Comparison of ENCODE assay signal across 8 mouse cellular contexts in genomic region chr12:72304985-72305384, GRCm38 (mm10).
DNase-seq lines count a peak whose midpoint lies in the region; ATAC-seq lines count a peak whose summit lies in the region.
"Had no signal": no experiment of that assay in that cellular context is flagged by ENCODE, and none has a peak within 500 bp of the region (broad histone marks: within the 10 kb centered on the region; RNA-seq: fewer than 3 reads in every experiment).

No protein-coding gene starts in this region.

- peak; percentile 62 for ATAC-seq in forebrain, embryonic 16.5 days
- ATAC-seq in midbrain, embryonic 16.5 days, result peak; percentile 54; the same call in 1 of the 2 replicates
- ATAC-seq in erythroid progenitor cell, adult 5-6 weeks (replicated peaks; ENCODE audit: low FRiP score, poor library complexity, severe bottlenecking), result no peak

- H3K4me2 ChIP-seq in forebrain, embryonic 16.5 days (ENCODE audit: low read length), result no peak overlapping the region; the same call in 1 of the 2 replicates
- no peak overlapping the region for H3K4me2 ChIP-seq in midbrain, embryonic 16.5 days (ENCODE audit: low read length)

- peak; percentile 68 for DNase-seq in cerebellum, adult 11-12 months
- peak; percentile 68 to 69 for DNase-seq in cerebellum, postnatal 14 days
- no peak for DNase-seq in natural killer cell, adult 2 months (ENCODE audit: low spot score in 2 of 2)
- no peak for DNase-seq in adrenal gland, adult 8-10 months
- DNase-seq: thymus, adult 18-20 months had no signal

- no peaks in the 10 kb centered on the region for H3K27me3 ChIP-seq in forebrain, embryonic 16.5 days (replicated peaks; ENCODE audit: control insufficient read depth, insufficient read depth, low read length)
- H3K27me3 ChIP-seq in midbrain, embryonic 16.5 days (ENCODE audit: control insufficient read depth, insufficient read depth, low read depth, low read length), result no peaks in the 10 kb centered on the region

- H3K9ac ChIP-seq in forebrain, embryonic 16.5 days (replicated peaks; ENCODE audit: low read depth, low read length), result no peak overlapping the region
- H3K9ac ChIP-seq in midbrain, embryonic 16.5 days (ENCODE audit: low read depth, low read length), result no peak overlapping the region

- WGBS in forebrain, embryonic 16.5 days, result 19% methylated on average over 5 of the region's 5 CpGs
- WGBS in midbrain, embryonic 16.5 days, result 21% methylated on average over 5 of the region's 5 CpGs

- H3K4me3 ChIP-seq in forebrain, embryonic 16.5 days (replicated peaks; ENCODE audit: low read length), result no peak overlapping the region
- no peak overlapping the region for H3K4me3 ChIP-seq in midbrain, embryonic 16.5 days (ENCODE audit: low read depth, low read length)

- H3K36me3 ChIP-seq in forebrain, embryonic 16.5 days (ENCODE audit: control insufficient read depth, insufficient read depth), result no peaks in the 10 kb centered on the region
- H3K36me3 ChIP-seq in midbrain, embryonic 16.5 days (ENCODE audit: control insufficient read depth, insufficient read depth, low read length), result peaks cover 5% of the 10 kb centered on the region; the same call in 1 of the 2 replicates

- no peak overlapping the region for H3K27ac ChIP-seq in forebrain, embryonic 16.5 days (ENCODE audit: low read length)
- H3K27ac ChIP-seq in midbrain, embryonic 16.5 days (ENCODE audit: low read length), result no peak overlapping the region

- no peaks in the 10 kb centered on the region for H3K9me3 ChIP-seq in forebrain, embryonic 16.5 days (ENCODE audit: control insufficient read depth, low read length)
- H3K9me3 ChIP-seq in midbrain, embryonic 16.5 days (replicated peaks; ENCODE audit: control insufficient read depth, low read length, poor library complexity, severe bottlenecking), result no peaks in the 10 kb centered on the region

- peaks cover 17% of the 10 kb centered on the region for H3K4me1 ChIP-seq in forebrain, embryonic 16.5 days (replicated peaks; ENCODE audit: control insufficient read depth, insufficient read depth, low read length)
- H3K4me1 ChIP-seq in midbrain, embryonic 16.5 days (ENCODE audit: control insufficient read depth, insufficient read depth, low read length), result peaks cover 15% of the 10 kb centered on the region

Comparison
In these comparisons a context has a peak if more than half of its experiments do, and no peak if none do; other contexts are left out.
1. DNase-seq: peak in cerebellum, adult 11-12 months (single experiment) and cerebellum, postnatal 14 days (2 of 2); none in natural killer cell, adult 2 months (0 of 2) and adrenal gland, adult 8-10 months (single experiment).